Mouse (Mus musculus) neural tube, embryonic 15.5 days (tissue): ENCODE results near the gene Hbb-bh2. TPM values are rescaled to one million over a fixed set of nuclear protein-coding genes. Genes with fewer than 3 reads are reported as not detected.

ENCODE experiments used
- ATAC-seq: fragments of 200-750 bp; cut with Nextera tagmentation; 2 replicates; pipeline ENCODE4 v1.8.0; 2017; ENCODE audit warnings: mild to moderate bottlenecking, moderate TSS enrichment, moderate library complexity; ENCODE audit not compliant: low FRiP score
- H3K27ac ChIP-seq: fragments of 300-500 bp; sonication (generic); replicated peaks from 2 replicates; pipeline ENCODE4 v1.5.1; 2015; ENCODE audit warnings: mild to moderate bottlenecking, inconsistent platforms
- H3K27me3 ChIP-seq: fragments of 300-500 bp; sonication (generic); replicated peaks from 2 replicates; pipeline ENCODE4 v1.6.1; 2015; ENCODE audit warnings: inconsistent platforms
- H3K36me3 ChIP-seq: fragments of 300-500 bp; sonication (generic); 2 replicates; pipeline ENCODE4 v1.6.1; 2015; ENCODE audit warnings: inconsistent platforms
- H3K4me1 ChIP-seq: fragments of 300-500 bp; sonication (generic); 2 replicates; pipeline ENCODE4 v1.6.1; 2015; ENCODE audit warnings: inconsistent platforms
- H3K4me2 ChIP-seq: fragments of 300-500 bp; sonication (generic); 2 replicates; pipeline ENCODE4 v1.6.1; 2015; ENCODE audit warnings: inconsistent platforms, mild to moderate bottlenecking, moderate library complexity
- H3K4me3 ChIP-seq: fragments of 300-500 bp; sonication (generic); replicated peaks from 2 replicates; pipeline ENCODE4 v1.5.1; 2015; ENCODE audit warnings: mild to moderate bottlenecking, inconsistent platforms
- H3K9ac ChIP-seq: fragments of 300-500 bp; sonication (generic); replicated peaks from 2 replicates; pipeline ENCODE4 v1.6.1; 2015; ENCODE audit warnings: mild to moderate bottlenecking, inconsistent platforms
- H3K9me3 ChIP-seq: fragments of 300-500 bp; sonication (generic); replicated peaks from 2 replicates; pipeline ENCODE4 v1.6.1; 2016; ENCODE audit warnings: inconsistent platforms
- WGBS: fragments of 180-500 bp; shearing (Covaris S2); methylation state at CpG from one replicate; pipeline ENCODE4 v1.1.7; 2015; ENCODE audit warnings: mixed read lengths; 5-methylcytosine and 5-hydroxymethylcytosine counted together
- polyA plus RNA-seq: library from polyadenylated mRNA; unstranded; fragments of >200 nt; fragmentation: Nextera tagmentation; extraction: Ambion mirVana; gene quantifications from 2 replicates; pipeline ENCODE4 v1.2.1, GENCODE M21; 2015

The Hbb-bh2 gene
- polyA plus RNA-seq = not detected in 2 replicates

GRCm38 (mm10) chr7:103840268-103840667, at the start of gene Hbb-bh2:
Gene Hbb-bh2 (minus strand): TSS chr7:103840520.
- H3K36me3 ChIP-seq = no peaks in the 10 kb centered on the region
- H3K4me3 ChIP-seq = no peak within 1 kb of the TSS
- H3K9me3 ChIP-seq = no peaks in the 10 kb centered on the region
- H3K27me3 ChIP-seq = no peaks in the 10 kb centered on the region
- ATAC-seq = no peak
- WGBS = 68% methylated on average over 3 of the region's 3 CpGs
- H3K9ac ChIP-seq = no peak within 1 kb of the TSS
- H3K4me1 ChIP-seq = no peaks in the 10 kb centered on the region
- H3K4me2 ChIP-seq = no peak within 1 kb of the TSS
- H3K27ac ChIP-seq = no peak within 1 kb of the TSS

GRCm38 (mm10) chr7:103886152-103886551, 45.8 kb upstream of the Hbb-bh2 start, which contains the start of gene Olfr66:
Gene Olfr66 (minus strand): TSS chr7:103886252.
- Histone ChIP-seq H3K4me3 (no peak within 1 kb of the TSS), H3K4me2 (no peak within 1 kb of the TSS), H3K27me3 (no peaks in the 10 kb centered on the region), H3K9me3 (no peaks in the 10 kb centered on the region), H3K27ac (no peak within 1 kb of the TSS), H3K36me3 (no peaks in the 10 kb centered on the region), H3K9ac (no peak within 1 kb of the TSS), H3K4me1 (no peaks in the 10 kb centered on the region)
- no peak for ATAC-seq

- no peak for ATAC-seq
- Histone ChIP-seq H3K27me3 (no peaks in the 10 kb centered on the region), H3K4me1 (no peaks in the 10 kb centered on the region), H3K4me2 (no peak overlapping the region), H3K4me3 (no peak overlapping the region), H3K27ac (no peak overlapping the region), H3K9me3 (no peaks in the 10 kb centered on the region), H3K36me3 (no peaks in the 10 kb centered on the region), H3K9ac (no peak overlapping the region)
- 95% methylated on average over 2 of the region's 2 CpGs for WGBS
Observed at GRCm38 (mm10) chr7:103877093-103877492, 36.8 kb upstream of the Hbb-bh2 start.

GRCm38 (mm10) chr7:103874451-103874850, 34.1 kb upstream of the Hbb-bh2 start:
- H3K36me3 ChIP-seq = no peaks in the 10 kb centered on the region
- no peak overlapping the region for H3K4me2 ChIP-seq
- ATAC-seq = no peak
- no peaks in the 10 kb centered on the region for H3K9me3 ChIP-seq
- no peaks in the 10 kb centered on the region for H3K4me1 ChIP-seq
- no peak overlapping the region for H3K4me3 ChIP-seq
- no peak overlapping the region for H3K9ac ChIP-seq
- H3K27me3 ChIP-seq = no peaks in the 10 kb centered on the region
- WGBS = 58% methylated on average over 5 of the region's 5 CpGs
- H3K27ac ChIP-seq = no peak overlapping the region

GRCm38 (mm10) chr7:103873064-103873463, 32.7 kb upstream of the Hbb-bh2 start:
- H3K4me2 ChIP-seq = no peak overlapping the region
- no peaks in the 10 kb centered on the region for H3K27me3 ChIP-seq
- no peak overlapping the region for H3K9ac ChIP-seq
- H3K36me3 ChIP-seq = no peaks in the 10 kb centered on the region
- H3K4me3 ChIP-seq = no peak overlapping the region
- H3K27ac ChIP-seq = no peak overlapping the region
- WGBS = 11% methylated on average over 1 of the region's 1 CpGs
- no peaks in the 10 kb centered on the region for H3K4me1 ChIP-seq
- ATAC-seq = no peak
- H3K9me3 ChIP-seq = no peaks in the 10 kb centered on the region

- H3K4me2 ChIP-seq = no peak overlapping the region
- H3K9ac ChIP-seq = no peak overlapping the region
- H3K27ac ChIP-seq = no peak overlapping the region
- H3K4me1 ChIP-seq = no peaks in the 10 kb centered on the region
- H3K36me3 ChIP-seq = no peaks in the 10 kb centered on the region
- no peaks in the 10 kb centered on the region for H3K27me3 ChIP-seq
- no peak overlapping the region for H3K4me3 ChIP-seq
- no peaks in the 10 kb centered on the region for H3K9me3 ChIP-seq
- no peak for ATAC-seq
Observed at GRCm38 (mm10) chr7:103870667-103871066, 30.3 kb upstream of the Hbb-bh2 start.

- H3K4me2 ChIP-seq = no peak overlapping the region
- no peaks in the 10 kb centered on the region for H3K9me3 ChIP-seq
- H3K9ac ChIP-seq = no peak overlapping the region
- H3K36me3 ChIP-seq = no peaks in the 10 kb centered on the region
- H3K27ac ChIP-seq = no peak overlapping the region
- H3K4me3 ChIP-seq = no peak overlapping the region
- no peaks in the 10 kb centered on the region for H3K4me1 ChIP-seq
- H3K27me3 ChIP-seq = no peaks in the 10 kb centered on the region
- ATAC-seq = no peak
Observed at GRCm38 (mm10) chr7:103865716-103866115, 25.4 kb upstream of the Hbb-bh2 start.

- H3K27me3 ChIP-seq = no peaks in the 10 kb centered on the region
- ATAC-seq = no peak
- H3K4me1 ChIP-seq = no peaks in the 10 kb centered on the region
- no peak overlapping the region for H3K4me2 ChIP-seq
- WGBS = 88% methylated on average over 3 of the region's 3 CpGs
- no peaks in the 10 kb centered on the region for H3K9me3 ChIP-seq
- H3K4me3 ChIP-seq = no peak overlapping the region
- H3K27ac ChIP-seq = no peak overlapping the region
- H3K36me3 ChIP-seq = no peaks in the 10 kb centered on the region
- no peak overlapping the region for H3K9ac ChIP-seq
Observed at GRCm38 (mm10) chr7:103861531-103861930, 21.2 kb upstream of the Hbb-bh2 start.

GRCm38 (mm10) chr7:103860855-103861254, 20.5 kb upstream of the Hbb-bh2 start:
- H3K4me2 ChIP-seq = no peak overlapping the region
- H3K4me3 ChIP-seq = no peak overlapping the region
- H3K27ac ChIP-seq = no peak overlapping the region
- H3K9me3 ChIP-seq = no peaks in the 10 kb centered on the region
- no peak for ATAC-seq
- H3K9ac ChIP-seq = no peak overlapping the region
- H3K27me3 ChIP-seq = no peaks in the 10 kb centered on the region
- WGBS = 62% methylated on average over 1 of the region's 1 CpGs
- no peaks in the 10 kb centered on the region for H3K4me1 ChIP-seq
- H3K36me3 ChIP-seq = no peaks in the 10 kb centered on the region

GRCm38 (mm10) chr7:103859076-103859475, 18.8 kb upstream of the Hbb-bh2 start:
- 81% methylated on average over 2 of the region's 2 CpGs for WGBS
- Histone ChIP-seq H3K4me2 (no peak overlapping the region), H3K27me3 (no peaks in the 10 kb centered on the region), H3K9me3 (no peaks in the 10 kb centered on the region), H3K27ac (no peak overlapping the region), H3K4me3 (no peak overlapping the region), H3K36me3 (no peaks in the 10 kb centered on the region), H3K9ac (no peak overlapping the region), H3K4me1 (no peaks in the 10 kb centered on the region)
- no peak for ATAC-seq

- Histone ChIP-seq H3K9ac (no peak overlapping the region), H3K9me3 (no peaks in the 10 kb centered on the region), H3K4me3 (no peak overlapping the region), H3K4me2 (no peak overlapping the region), H3K36me3 (no peaks in the 10 kb centered on the region), H3K27me3 (no peaks in the 10 kb centered on the region), H3K27ac (no peak overlapping the region), H3K4me1 (no peaks in the 10 kb centered on the region)
- no peak for ATAC-seq
- 91% methylated on average over 1 of the region's 1 CpGs for WGBS
Observed at GRCm38 (mm10) chr7:103854669-103855068, 14.3 kb upstream of the Hbb-bh2 start.

- WGBS = 70% methylated on average over 2 of the region's 2 CpGs
- Histone ChIP-seq H3K27me3 (no peaks in the 10 kb centered on the region), H3K9ac (no peak within 1 kb of the TSS), H3K27ac (no peak within 1 kb of the TSS), H3K4me3 (no peak within 1 kb of the TSS), H3K4me2 (no peak within 1 kb of the TSS), H3K9me3 (no peaks in the 10 kb centered on the region), H3K4me1 (no peaks in the 10 kb centered on the region), H3K36me3 (no peaks in the 10 kb centered on the region)
- no peak for ATAC-seq
Observed at GRCm38 (mm10) chr7:103853090-103853489, 12.8 kb upstream of the Hbb-bh2 start, which contains the start of gene Hbb-y. Gene Hbb-y (minus strand): TSS chr7:103853216.
